Mouse (Mus musculus): ENCODE results near the gene Socs4. TPM values are rescaled to one million over a fixed set of nuclear protein-coding genes. Genes with fewer than 3 reads are reported as not detected.

The Socs4 gene
- 25.4 and 30.9 TPM in 2 replicates for total RNA-seq (2017)

- peak; percentile 80 to 91 for ATAC-seq (replicated peaks in 1 of 2; ENCODE audit: insufficient read depth in 1 of 2, low FRiP score in 2 of 2, low TSS enrichment in 1 of 2, low read depth in 1 of 2, poor library complexity in 2 of 2, severe bottlenecking in 2 of 2)
Observed at GRCm38 (mm10) chr14:47276637-47277393, at the start of gene Socs4, which contains the start of gene Wdhd1. Gene Socs4 (plus strand): TSS chr14:47276931. Gene Wdhd1 (minus strand): TSS chr14:47276857.

- ATAC-seq (replicated peaks in 1 of 2; ENCODE audit: insufficient read depth in 1 of 2, low FRiP score in 2 of 2, low TSS enrichment in 1 of 2, low read depth in 1 of 2, poor library complexity in 2 of 2, severe bottlenecking in 2 of 2): no peak
Observed at GRCm38 (mm10) chr14:47229796-47230376, 46.8 kb upstream of the Socs4 start.

- no peak for ATAC-seq (replicated peaks in 1 of 2; ENCODE audit: insufficient read depth in 1 of 2, low FRiP score in 2 of 2, low TSS enrichment in 1 of 2, low read depth in 1 of 2, poor library complexity in 2 of 2, severe bottlenecking in 2 of 2)
Observed at GRCm38 (mm10) chr14:47233602-47234001, 43.1 kb upstream of the Socs4 start.

GRCm38 (mm10) chr14:47234032-47234431, 42.7 kb upstream of the Socs4 start:
- ATAC-seq (replicated peaks in 1 of 2; ENCODE audit: insufficient read depth in 1 of 2, low FRiP score in 2 of 2, low TSS enrichment in 1 of 2, low read depth in 1 of 2, poor library complexity in 2 of 2, severe bottlenecking in 2 of 2): no peak

GRCm38 (mm10) chr14:47234526-47235250, 42.0 kb upstream of the Socs4 start:
- ATAC-seq (replicated peaks in 1 of 2; ENCODE audit: insufficient read depth in 1 of 2, low FRiP score in 2 of 2, low TSS enrichment in 1 of 2, low read depth in 1 of 2, poor library complexity in 2 of 2, severe bottlenecking in 2 of 2): no peak

- ATAC-seq (replicated peaks in 1 of 2; ENCODE audit: insufficient read depth in 1 of 2, low FRiP score in 2 of 2, low TSS enrichment in 1 of 2, low read depth in 1 of 2, poor library complexity in 2 of 2, severe bottlenecking in 2 of 2): no peak
Observed at GRCm38 (mm10) chr14:47236491-47236890, 40.2 kb upstream of the Socs4 start.

- no peak for ATAC-seq (replicated peaks in 1 of 2; ENCODE audit: insufficient read depth in 1 of 2, low FRiP score in 2 of 2, low TSS enrichment in 1 of 2, low read depth in 1 of 2, poor library complexity in 2 of 2, severe bottlenecking in 2 of 2)
Observed at GRCm38 (mm10) chr14:47237286-47237685, 39.4 kb upstream of the Socs4 start.

GRCm38 (mm10) chr14:47240600-47240999, 36.1 kb upstream of the Socs4 start:
- ATAC-seq (replicated peaks in 1 of 2; ENCODE audit: insufficient read depth in 1 of 2, low FRiP score in 2 of 2, low TSS enrichment in 1 of 2, low read depth in 1 of 2, poor library complexity in 2 of 2, severe bottlenecking in 2 of 2): no peak; a peak in 1 of 4 replicates

- no peak for ATAC-seq (replicated peaks in 1 of 2; ENCODE audit: insufficient read depth in 1 of 2, low FRiP score in 2 of 2, low TSS enrichment in 1 of 2, low read depth in 1 of 2, poor library complexity in 2 of 2, severe bottlenecking in 2 of 2)
Observed at GRCm38 (mm10) chr14:47241046-47241445, 35.7 kb upstream of the Socs4 start.

- ATAC-seq (replicated peaks in 1 of 2; ENCODE audit: insufficient read depth in 1 of 2, low FRiP score in 2 of 2, low TSS enrichment in 1 of 2, low read depth in 1 of 2, poor library complexity in 2 of 2, severe bottlenecking in 2 of 2): no peak
Observed at GRCm38 (mm10) chr14:47242753-47243152, 34.0 kb upstream of the Socs4 start.

GRCm38 (mm10) chr14:47249839-47250238, 26.9 kb upstream of the Socs4 start:
- ATAC-seq (replicated peaks in 1 of 2; ENCODE audit: insufficient read depth in 1 of 2, low FRiP score in 2 of 2, low TSS enrichment in 1 of 2, low read depth in 1 of 2, poor library complexity in 2 of 2, severe bottlenecking in 2 of 2): peak; percentile 53 to 59

- no peak for ATAC-seq (replicated peaks in 1 of 2; ENCODE audit: insufficient read depth in 1 of 2, low FRiP score in 2 of 2, low TSS enrichment in 1 of 2, low read depth in 1 of 2, poor library complexity in 2 of 2, severe bottlenecking in 2 of 2)
Observed at GRCm38 (mm10) chr14:47264866-47265265, 11.9 kb upstream of the Socs4 start.

GRCm38 (mm10) chr14:47265829-47266228, 10.9 kb upstream of the Socs4 start:
- no peak for ATAC-seq (replicated peaks in 1 of 2; ENCODE audit: insufficient read depth in 1 of 2, low FRiP score in 2 of 2, low TSS enrichment in 1 of 2, low read depth in 1 of 2, poor library complexity in 2 of 2, severe bottlenecking in 2 of 2)

GRCm38 (mm10) chr14:47269056-47269455, 7.7 kb upstream of the Socs4 start:
- no peak for ATAC-seq (replicated peaks in 1 of 2; ENCODE audit: insufficient read depth in 1 of 2, low FRiP score in 2 of 2, low TSS enrichment in 1 of 2, low read depth in 1 of 2, poor library complexity in 2 of 2, severe bottlenecking in 2 of 2)

- no peak for ATAC-seq (replicated peaks in 1 of 2; ENCODE audit: insufficient read depth in 1 of 2, low FRiP score in 2 of 2, low TSS enrichment in 1 of 2, low read depth in 1 of 2, poor library complexity in 2 of 2, severe bottlenecking in 2 of 2)
Observed at GRCm38 (mm10) chr14:47269706-47270105, 7.0 kb upstream of the Socs4 start.

- ATAC-seq (replicated peaks in 1 of 2; ENCODE audit: insufficient read depth in 1 of 2, low FRiP score in 2 of 2, low TSS enrichment in 1 of 2, low read depth in 1 of 2, poor library complexity in 2 of 2, severe bottlenecking in 2 of 2): no peak
Observed at GRCm38 (mm10) chr14:47273751-47274150, 3.0 kb upstream of the Socs4 start.

GRCm38 (mm10) chr14:47275417-47275816, 1.3 kb upstream of the Socs4 start:
- no peak for ATAC-seq (replicated peaks in 1 of 2; ENCODE audit: insufficient read depth in 1 of 2, low FRiP score in 2 of 2, low TSS enrichment in 1 of 2, low read depth in 1 of 2, poor library complexity in 2 of 2, severe bottlenecking in 2 of 2)

- peak; percentile 42 to 54; a peak in 3 of 4 replicates for ATAC-seq (replicated peaks in 1 of 2; ENCODE audit: insufficient read depth in 1 of 2, low FRiP score in 2 of 2, low TSS enrichment in 1 of 2, low read depth in 1 of 2, poor library complexity in 2 of 2, severe bottlenecking in 2 of 2)
Observed at GRCm38 (mm10) chr14:47276036-47276603, 611 bp upstream of the Socs4 start.

Measured in hematopoietic stem cell, adult 5-6 weeks (primary cell).